Mouse (Mus musculus): Measurements from ENCODE around the gene Pm20d1.

DNA sequence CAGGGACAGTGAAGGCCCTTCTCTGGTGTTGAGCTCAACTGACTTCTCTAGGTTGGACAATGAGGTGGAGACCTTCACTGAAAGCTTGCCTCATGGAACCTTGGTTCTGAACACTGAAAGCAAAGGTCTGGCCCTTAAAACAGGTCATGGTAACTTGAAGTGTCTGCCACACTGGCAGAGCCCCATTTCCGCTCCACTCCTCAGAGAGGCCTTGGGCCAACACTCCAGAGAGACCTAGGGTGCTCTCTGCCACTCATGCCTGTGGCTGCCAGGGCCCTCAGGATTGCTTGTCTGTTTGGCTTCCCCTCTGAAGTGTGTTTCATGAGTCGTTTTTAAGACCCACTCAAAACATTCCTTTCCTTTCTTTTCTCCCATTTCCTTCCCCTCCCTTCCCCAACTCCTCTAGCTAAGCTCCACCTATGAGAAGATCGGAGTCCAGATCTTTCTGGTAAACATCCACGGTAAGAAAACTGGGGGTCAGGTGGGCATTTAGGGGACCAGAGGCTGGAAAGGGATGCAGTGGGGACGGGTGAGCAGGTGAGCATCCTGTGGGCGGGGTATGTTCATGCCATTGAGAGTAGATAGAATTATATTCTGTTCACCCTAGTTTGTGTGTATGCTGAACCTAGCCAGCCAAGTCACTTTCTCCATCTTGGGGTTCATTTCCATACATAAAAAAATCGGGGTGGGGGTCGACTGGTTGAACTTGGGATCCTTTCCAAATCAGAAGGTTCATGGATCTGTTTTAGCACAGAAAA, 32.4 kb upstream of the Pm20d1 start:
- TF ChIP-seq POLR2A (IDR thresholded peaks at IDR 0.05; ENCODE audit: borderline replicate concordance, low read depth, low read length) = no peak
- no peak for TF ChIP-seq CTCF (IDR thresholded peaks at IDR 0.05; ENCODE audit: low read depth, low read length)

All from bone marrow macrophage, adult 2 months (primary cell).